Mouse (Mus musculus) thymus, postnatal 10 days (tissue): ENCODE data around the gene Ski.

ENCODE experiments used
- DNase-seq, 2 experiments: peaks; one replicate each; pipeline ENCODE4 v3.0.0; 2021; ENCODE audit warnings: low spot score in 2 of 2

Ski gene

GRCm38 (mm10) chr4:155176210-155176609, 46.2 kb downstream of the Ski start:
- DNase-seq, result no peak

GRCm38 (mm10) chr4:155173822-155174785, 48.3 kb downstream of the Ski start:
- DNase-seq, result no peak

GRCm38 (mm10) chr4:155172909-155173821, 49.2 kb downstream of the Ski start:
- no peak for DNase-seq

GRCm38 (mm10) chr4:155171961-155172533, 50.3 kb downstream of the Ski start:
- DNase-seq, result no peak

- no peak for DNase-seq
These were observed 51.7 kb downstream of the Ski start for GRCm38 (mm10) chr4:155170614-155171212.

- no peak for DNase-seq
These were observed 53.5 kb downstream of the Ski start for GRCm38 (mm10) chr4:155168835-155169252.

GRCm38 (mm10) chr4:155165861-155166260, 56.5 kb downstream of the Ski start:
- no peak for DNase-seq

GRCm38 (mm10) chr4:155164550-155164949, 57.8 kb downstream of the Ski start:
- DNase-seq, result no peak

GRCm38 (mm10) chr4:155163685-155164084, 58.7 kb downstream of the Ski start:
- DNase-seq, result no peak

GRCm38 (mm10) chr4:155163320-155163651, 59.1 kb downstream of the Ski start:
- no peak for DNase-seq

- DNase-seq, result peak; percentile 78 to 86
These were observed 59.7 kb downstream of the Ski start for GRCm38 (mm10) chr4:155162433-155163319.

- no peak for DNase-seq
These were observed 63.9 kb downstream of the Ski start for GRCm38 (mm10) chr4:155158543-155158917.

GRCm38 (mm10) chr4:155157871-155158542, 64.4 kb downstream of the Ski start:
- no peak for DNase-seq

- no peak for DNase-seq
These were observed 65.7 kb downstream of the Ski start for GRCm38 (mm10) chr4:155156734-155157133.

GRCm38 (mm10) chr4:155154986-155155385, 67.4 kb downstream of the Ski start:
- DNase-seq, result no peak

GRCm38 (mm10) chr4:155153389-155154072, 68.9 kb downstream of the Ski start:
- DNase-seq, result no peak

- DNase-seq, result no peak
These were observed 69.9 kb downstream of the Ski start for GRCm38 (mm10) chr4:155152476-155152875.

- no peak for DNase-seq
These were observed 70.5 kb downstream of the Ski start for GRCm38 (mm10) chr4:155151845-155152244.

GRCm38 (mm10) chr4:155151221-155151788, 71.1 kb downstream of the Ski start:
- DNase-seq, result no peak
